Mouse (Mus musculus): Measurements from ENCODE around the gene Numbl.

- TF ChIP-seq CTCF (IDR thresholded peaks at IDR 0.05; ENCODE audit: low read depth, low read length) (no peak), TAL1 (conservative IDR thresholded peaks at IDR 0.05; ENCODE audit: low read depth, low read length) (no peak), GATA1 (IDR thresholded peaks at IDR 0.05; ENCODE audit: borderline replicate concordance, low read length) (no peak), POLR2AphosphoS5 (IDR thresholded peaks at IDR 0.05; ENCODE audit: insufficient replicate concordance, low read depth, low read length) (no peak), GATA2 (IDR thresholded peaks at IDR 0.05; ENCODE audit: borderline replicate concordance, low read depth, low read length) (no peak)
These were observed 39.6 kb upstream of the Numbl start for GRCm38 (mm10) chr7:27218586-27218985.

Data from G1E (cell line).